Mouse (Mus musculus) stomach, embryonic 16.5 days (tissue): ENCODE data around the gene Samhd1. TPM values are rescaled to one million over a fixed set of nuclear protein-coding genes. Genes with fewer than 3 reads are reported as not detected.

ENCODE experiments used
- ATAC-seq: fragments of 200-750 bp; cut with Nextera tagmentation; 2 replicates; pipeline ENCODE4 v1.8.0; 2017; ENCODE audit warnings: moderate number of reproducible peaks, moderate TSS enrichment; ENCODE audit not compliant: insufficient read depth, low FRiP score
- H3K27ac ChIP-seq: fragments of 300-500 bp; sonication (generic); 2 replicates; pipeline ENCODE4 v1.5.1; 2014; ENCODE audit warnings: low read length
- H3K27me3 ChIP-seq: fragments of 300-500 bp; sonication (generic); 2 replicates; pipeline ENCODE4 v1.6.1; 2014; ENCODE audit warnings: low read length, control low read depth, mixed read lengths; ENCODE audit not compliant: control insufficient read depth, insufficient read depth
- H3K36me3 ChIP-seq: fragments of 300-500 bp; sonication (generic); 2 replicates; pipeline ENCODE4 v1.6.1; 2014; ENCODE audit warnings: low read length; ENCODE audit not compliant: control insufficient read depth, insufficient read depth
- H3K4me1 ChIP-seq: fragments of 300-500 bp; sonication (generic); 2 replicates; pipeline ENCODE4 v1.6.1; 2014; ENCODE audit warnings: low read length, control low read depth, mixed read lengths; ENCODE audit not compliant: control insufficient read depth, insufficient read depth
- H3K4me2 ChIP-seq: fragments of 300-500 bp; sonication (generic); 2 replicates; pipeline ENCODE4 v1.6.1; 2014; ENCODE audit warnings: low read depth, low read length, mixed read lengths
- H3K4me3 ChIP-seq: fragments of 300-500 bp; sonication (generic); replicated peaks from 2 replicates; pipeline ENCODE4 v1.5.1; 2014; ENCODE audit warnings: mild to moderate bottlenecking, low read length
- H3K9ac ChIP-seq: fragments of 300-500 bp; sonication (generic); 2 replicates; pipeline ENCODE4 v1.6.1; 2014; ENCODE audit warnings: low read length
- H3K9me3 ChIP-seq: fragments of 300-500 bp; sonication (generic); replicated peaks from 2 replicates; pipeline ENCODE4 v1.6.1; 2016; ENCODE audit warnings: low read length, control low read depth; ENCODE audit not compliant: control insufficient read depth
- WGBS: fragments of 180-500 bp; shearing (Covaris S2); extraction: QIAGEN DNeasy Blood & Tissue Kit; methylation state at CpG from one replicate; pipeline ENCODE4 v1.1.7; 2014; 5-methylcytosine and 5-hydroxymethylcytosine counted together
- polyA plus RNA-seq: library from polyadenylated mRNA; unstranded; fragments of >200 nt; fragmentation: Nextera tagmentation; extraction: Ambion mirVana; gene quantifications from 2 replicates; pipeline ENCODE4 v1.2.1, GENCODE M21; 2015

Samhd1 gene
- polyA plus RNA-seq, 1 experiment from 2014 or later: 29.1 TPM

DNA sequence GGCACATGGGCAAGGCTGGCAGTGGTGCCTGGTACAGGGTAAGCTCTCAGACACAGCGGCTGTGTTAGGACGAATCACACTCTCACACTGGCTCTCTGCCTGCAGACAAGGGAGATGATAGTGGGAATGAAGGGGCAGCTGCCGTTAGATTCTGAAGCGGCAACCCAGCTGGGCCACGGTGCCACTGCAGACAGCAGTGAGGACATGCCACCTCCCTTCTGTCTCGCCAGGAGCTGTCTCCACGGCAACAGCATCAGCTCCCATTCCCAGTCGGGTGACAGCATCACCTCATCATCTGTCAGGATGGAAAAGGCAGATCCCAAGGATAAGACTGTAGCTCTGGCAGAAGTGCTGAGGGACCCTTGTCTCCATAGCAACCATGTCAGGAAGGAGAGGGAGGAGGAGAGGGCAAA lies 85.2 kb downstream of the Samhd1 start:
- Histone ChIP-seq H3K36me3 (peaks cover 16% of the 10 kb centered on the region), H3K4me1 (no peaks in the 10 kb centered on the region)
- WGBS: 63% methylated on average over 8 of the region's 8 CpGs

DNA sequence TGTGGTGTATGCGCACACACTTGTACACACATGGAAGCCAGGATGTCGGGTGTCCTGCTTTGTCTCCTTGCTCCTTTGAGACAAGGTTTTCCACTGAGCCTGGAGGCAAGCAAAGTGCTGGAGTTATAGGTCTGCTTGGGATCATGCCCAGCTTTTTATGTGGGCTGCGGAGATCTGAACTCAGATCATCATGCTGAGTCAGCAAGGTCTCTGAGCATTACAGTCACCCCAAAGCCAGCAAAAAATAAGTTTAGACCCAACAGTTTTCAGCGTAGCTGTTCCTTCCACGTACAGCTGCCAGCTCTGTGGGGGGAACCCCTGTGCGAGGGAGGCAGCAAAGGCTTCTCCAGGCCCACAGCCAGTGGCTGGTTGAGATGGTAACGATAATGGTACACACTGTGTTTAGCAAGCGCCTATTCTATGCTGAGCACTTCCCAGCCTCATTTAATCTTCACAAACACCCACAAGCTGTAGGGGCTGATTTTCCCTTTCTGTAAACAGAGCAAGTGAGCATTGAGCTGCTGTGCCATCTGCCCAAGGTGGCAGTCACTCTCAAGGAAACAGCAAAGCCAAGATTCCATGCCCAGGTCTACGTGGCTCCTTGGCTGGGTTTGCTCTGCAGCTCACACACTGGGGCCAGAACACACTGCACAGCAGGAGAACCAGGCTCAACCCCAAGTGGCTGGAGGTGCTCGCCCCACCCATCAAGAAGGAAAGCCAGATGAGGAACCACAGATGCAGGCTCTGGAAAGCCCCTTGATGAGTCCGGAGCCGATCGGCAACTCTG lies 86.5 kb downstream of the Samhd1 start:
- H3K9me3 ChIP-seq: no peaks in the 10 kb centered on the region
- WGBS: 86% methylated on average over 13 of the region's 13 CpGs
- H3K4me2 ChIP-seq: no peak overlapping the region
- ATAC-seq: no peak
- no peak overlapping the region for H3K27ac ChIP-seq
- no peaks in the 10 kb centered on the region for H3K27me3 ChIP-seq
- H3K9ac ChIP-seq: no peak overlapping the region
- H3K4me3 ChIP-seq: no peak overlapping the region
- peaks cover 26% of the 10 kb centered on the region for H3K36me3 ChIP-seq
- H3K4me1 ChIP-seq: no peaks in the 10 kb centered on the region

More for the DNA sequence above, 85.2 kb downstream of the Samhd1 start:
- H3K27ac ChIP-seq: no peak overlapping the region
- no peaks in the 10 kb centered on the region for H3K27me3 ChIP-seq
- no peak for ATAC-seq
- no peaks in the 10 kb centered on the region for H3K9me3 ChIP-seq
- no peak overlapping the region for H3K4me2 ChIP-seq
- no peak overlapping the region for H3K4me3 ChIP-seq
- no peak overlapping the region for H3K9ac ChIP-seq

Other genes with a start within 250 kb of the Samhd1 start
- 0.39 and 0.41 TPM in 2 replicates for gene Sla2, start 248.1 kb downstream of the Samhd1 start, polyA plus RNA-seq
- 41.9 and 44.5 TPM in 2 replicates for gene Ndrg3, start 143.2 kb downstream of the Samhd1 start, polyA plus RNA-seq
- gene Dsn1, start 128.1 kb downstream of the Samhd1 start, polyA plus RNA-seq: 28.5 and 28.6 TPM in 2 replicates
- 2.1 and 2.6 TPM in 2 replicates for gene Soga1, start 56.0 kb downstream of the Samhd1 start, polyA plus RNA-seq
- gene Tldc2, start 48.2 kb downstream of the Samhd1 start, polyA plus RNA-seq: not detected in 2 replicates
- 17.6 and 20.2 TPM in 2 replicates for gene Rbl1, start 69.3 kb upstream of the Samhd1 start, polyA plus RNA-seq
- gene Rpn2, start 143.8 kb upstream of the Samhd1 start, polyA plus RNA-seq: 341 and 347 TPM in 2 replicates
- 0.43 and 0.50 TPM in 2 replicates for gene Mroh8, start 144.3 kb upstream of the Samhd1 start, polyA plus RNA-seq
- 0.30 and 0.51 TPM in 2 replicates for gene Ghrh, start 212.2 kb upstream of the Samhd1 start, polyA plus RNA-seq
- 76.3 and 78.0 TPM in 2 replicates for gene Manbal, start 232.3 kb upstream of the Samhd1 start, polyA plus RNA-seq